Mouse (Mus musculus) embryonic fibroblast, embryonic 13.5 days (primary cell): ENCODE measurements at regions not wholly inside any gene's neighbourhood (a gene's known extent, or its start where the extent isn't known, plus 50 kb on each side); places are given as distances from the start of the nearest gene placed in this dataset.

Experiments used
- CTCF ChIP-seq: IDR thresholded peaks from 2 replicates; pipeline ENCODE4 v1.5.1; 2011; ENCODE audit warnings: mild to moderate bottlenecking, control low read depth, low read length, moderate library complexity, borderline replicate concordance; ENCODE audit not compliant: insufficient read depth
- POLR2A ChIP-seq: IDR thresholded peaks from 2 replicates; pipeline ENCODE4 v1.6.1; 2011; ENCODE audit warnings: low read depth, mild to moderate bottlenecking, control low read depth, low read length, moderate library complexity

GRCm38 (mm10) chr13:84448514-84448913 lies 226.4 kb downstream of the Tmem161b start:
- no peak for TF ChIP-seq POLR2A
- TF ChIP-seq CTCF = no peak
